Mouse (Mus musculus) ZHBTc4 (cell line): ENCODE results near the gene Ssbp4.

Experiments used
- DNase-seq: peaks from one replicate; pipeline ENCODE4 v3.0.0-alpha.2; 2011; ENCODE audit warnings: low read depth, low spot score

Ssbp4 gene

GRCm38 (mm10) chr8:70555079-70555747 lies 53.5 kb downstream of the Ssbp4 start:
- peak; percentile 50 for DNase-seq

GRCm38 (mm10) chr8:70553740-70554139 lies 54.9 kb downstream of the Ssbp4 start:
- no peak for DNase-seq

- no peak for DNase-seq
Observed at GRCm38 (mm10) chr8:70552836-70553235, 55.8 kb downstream of the Ssbp4 start.

GRCm38 (mm10) chr8:70551558-70552161 lies 57.0 kb downstream of the Ssbp4 start:
- DNase-seq, result no peak

- DNase-seq, result peak; percentile 26
Observed at GRCm38 (mm10) chr8:70549412-70550184, 59.1 kb downstream of the Ssbp4 start.

- DNase-seq, result no peak
Observed at GRCm38 (mm10) chr8:70547762-70548161, 60.9 kb downstream of the Ssbp4 start.
